Mouse (Mus musculus) embryonic facial prominence, embryonic 14.5 days (tissue): ENCODE results near the gene Spata9. TPM values are rescaled to one million over a fixed set of nuclear protein-coding genes. Genes with fewer than 3 reads are reported as not detected.
A peak's percentile ranks its signal among the peaks of the same experiment; 100 is the strongest.

ENCODE experiments used
- ATAC-seq: fragments of 200-750 bp; cut with Nextera tagmentation; 2 replicates; pipeline ENCODE4 v1.8.0; 2017; ENCODE audit warnings: low read depth, moderate number of reproducible peaks, moderate TSS enrichment
- DNase-seq: peaks from one replicate; pipeline ENCODE4 v3.0.0-alpha.2; 2015; ENCODE audit warnings: low spot score
- H3K27ac ChIP-seq: fragments of 300-500 bp; sonication (generic); replicated peaks from 2 replicates; pipeline ENCODE4 v1.5.1; 2014; ENCODE audit warnings: low read depth, mild to moderate bottlenecking, low read length, moderate library complexity
- H3K27me3 ChIP-seq: fragments of 300-500 bp; sonication (generic); replicated peaks from 2 replicates; pipeline ENCODE4 v1.6.1; 2014; ENCODE audit warnings: low read length; ENCODE audit not compliant: control insufficient read depth, insufficient read depth
- H3K36me3 ChIP-seq: fragments of 300-500 bp; sonication (generic); 2 replicates; pipeline ENCODE4 v1.6.1; 2014; ENCODE audit warnings: low read length, mixed read lengths; ENCODE audit not compliant: control insufficient read depth, insufficient read depth
- H3K4me1 ChIP-seq: fragments of 300-500 bp; sonication (generic); 2 replicates; pipeline ENCODE4 v1.6.1; 2014; ENCODE audit warnings: antibody characterized with exemption, low read length; ENCODE audit not compliant: control insufficient read depth, insufficient read depth
- H3K4me2 ChIP-seq: fragments of 300-500 bp; sonication (generic); 2 replicates; pipeline ENCODE4 v1.6.1; 2014; ENCODE audit warnings: low read depth, mild to moderate bottlenecking, low read length, moderate library complexity, mixed read lengths
- H3K4me3 ChIP-seq: fragments of 300-500 bp; sonication (generic); 2 replicates; pipeline ENCODE4 v1.5.1; 2014; ENCODE audit warnings: low read depth, mild to moderate bottlenecking, low read length
- H3K9ac ChIP-seq: fragments of 300-500 bp; sonication (generic); 2 replicates; pipeline ENCODE4 v1.6.1; 2014; ENCODE audit warnings: low read depth, mild to moderate bottlenecking, low read length, moderate library complexity, mixed read lengths
- H3K9me3 ChIP-seq: fragments of 300-500 bp; sonication (generic); 2 replicates; pipeline ENCODE4 v1.6.1; 2016; ENCODE audit warnings: low read length; ENCODE audit not compliant: control insufficient read depth
- WGBS: fragments of 180-500 bp; shearing (Covaris S2); extraction: QIAGEN DNeasy Blood & Tissue Kit; methylation state at CpG from one replicate; pipeline ENCODE4 v1.1.7; 2014; 5-methylcytosine and 5-hydroxymethylcytosine counted together
- polyA plus RNA-seq: library from polyadenylated mRNA; unstranded; fragments of >200 nt; fragmentation: Nextera tagmentation; extraction: Ambion mirVana; gene quantifications from 2 replicates; pipeline ENCODE4 v1.2.1, GENCODE M21; 2014

The Spata9 gene
- polyA plus RNA-seq, 1 experiment from 2014 or later, result 0.93 TPM

- ATAC-seq (peak; percentile 100), DNase-seq (peak; percentile 99)
- H3K9me3 ChIP-seq, result no peaks in the 10 kb centered on the region
- no peaks in the 10 kb centered on the region for H3K27me3 ChIP-seq
- no peaks in the 10 kb centered on the region for H3K36me3 ChIP-seq
- under 1% methylated on average over 50 of the region's 50 CpGs for WGBS
- peak within 1 kb of the TSS; percentile 62 for H3K4me3 ChIP-seq
- peak within 1 kb of the TSS; percentile 57 for H3K4me2 ChIP-seq
- peak within 1 kb of the TSS; percentile 89 for H3K9ac ChIP-seq
- peak within 1 kb of the TSS; percentile 93 for H3K27ac ChIP-seq
- peaks cover 8% of the 10 kb centered on the region; the same call in 1 of the 2 replicates for H3K4me1 ChIP-seq
Measured at GRCm38 (mm10) chr13:76017974-76018843, 51.3 kb downstream of the Spata9 start, which contains the start of gene Rfesd. TSS of gene Rfesd (minus strand) at chr13:76018719.

DNA sequence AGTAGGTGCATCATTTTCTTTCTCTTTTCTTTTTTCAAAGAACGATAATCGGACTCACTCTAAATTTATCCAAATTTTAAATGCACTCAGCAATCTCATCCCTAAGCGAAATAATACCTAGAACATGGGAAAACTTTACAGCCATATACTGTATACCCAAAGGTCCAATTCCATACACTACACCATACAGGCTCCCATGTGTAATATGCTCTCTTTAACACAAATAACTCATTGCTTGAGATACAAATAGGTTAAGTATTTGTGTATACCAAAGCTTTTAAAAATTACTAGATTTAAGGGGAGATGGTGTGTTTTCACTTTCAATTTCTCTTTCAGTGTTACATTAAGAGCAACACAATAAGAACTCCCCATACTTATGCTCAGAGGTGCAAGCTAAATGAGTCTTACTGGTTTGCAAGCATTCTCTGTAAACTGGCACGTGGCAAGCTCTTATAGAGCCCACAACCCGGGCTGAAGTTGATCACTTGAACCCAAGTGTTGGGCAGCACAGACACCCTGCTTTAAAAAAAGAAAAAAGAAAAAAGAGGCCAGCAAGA lies 52.0 kb downstream of the Spata9 start:
- peaks cover 8% of the 10 kb centered on the region; the same call in 1 of the 2 replicates for H3K4me1 ChIP-seq
- WGBS, result 45% methylated on average over 5 of the region's 5 CpGs
- peak overlapping the region; percentile 2; the same call in 1 of the 2 replicates for H3K9ac ChIP-seq
- peak overlapping the region; percentile 62 for H3K4me3 ChIP-seq
- H3K27me3 ChIP-seq, result no peaks in the 10 kb centered on the region
- H3K4me2 ChIP-seq, result peak overlapping the region; percentile 57
- DNase-seq (no peak), ATAC-seq (peak; percentile 58)
- H3K27ac ChIP-seq, result no peak overlapping the region
- H3K9me3 ChIP-seq, result no peaks in the 10 kb centered on the region
- no peaks in the 10 kb centered on the region for H3K36me3 ChIP-seq

DNA sequence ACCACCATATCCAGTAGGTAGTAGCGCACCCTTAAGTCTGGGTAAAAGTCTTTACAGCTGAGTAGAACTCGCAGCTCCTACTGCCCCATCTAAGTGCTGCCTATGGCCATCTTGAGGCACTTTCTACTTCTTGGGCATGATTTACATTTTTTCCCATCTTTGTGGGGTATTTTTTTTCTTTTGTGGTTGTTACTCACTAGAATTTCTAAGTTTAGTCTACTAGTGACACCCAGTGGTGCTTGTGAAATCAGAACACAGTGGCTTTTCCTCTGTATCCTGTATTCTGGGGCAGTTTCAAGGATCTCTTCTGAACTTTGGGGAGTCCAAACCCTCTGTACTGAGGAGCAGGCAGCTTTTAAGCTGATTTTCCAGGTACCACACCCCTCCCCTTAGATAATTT lies 54.8 kb downstream of the Spata9 start:
- H3K9ac ChIP-seq, result no peak overlapping the region
- H3K27me3 ChIP-seq, result no peaks in the 10 kb centered on the region
- H3K36me3 ChIP-seq, result no peaks in the 10 kb centered on the region
- DNase-seq, result peak; percentile 57
- no peak overlapping the region for H3K4me2 ChIP-seq
- no peak for ATAC-seq
- 92% methylated on average over 2 of the region's 2 CpGs for WGBS
- H3K4me1 ChIP-seq, result peaks cover 8% of the 10 kb centered on the region; the same call in 1 of the 2 replicates
- H3K27ac ChIP-seq, result no peak overlapping the region
- no peaks in the 10 kb centered on the region for H3K9me3 ChIP-seq
- H3K4me3 ChIP-seq, result no peak overlapping the region

DNA sequence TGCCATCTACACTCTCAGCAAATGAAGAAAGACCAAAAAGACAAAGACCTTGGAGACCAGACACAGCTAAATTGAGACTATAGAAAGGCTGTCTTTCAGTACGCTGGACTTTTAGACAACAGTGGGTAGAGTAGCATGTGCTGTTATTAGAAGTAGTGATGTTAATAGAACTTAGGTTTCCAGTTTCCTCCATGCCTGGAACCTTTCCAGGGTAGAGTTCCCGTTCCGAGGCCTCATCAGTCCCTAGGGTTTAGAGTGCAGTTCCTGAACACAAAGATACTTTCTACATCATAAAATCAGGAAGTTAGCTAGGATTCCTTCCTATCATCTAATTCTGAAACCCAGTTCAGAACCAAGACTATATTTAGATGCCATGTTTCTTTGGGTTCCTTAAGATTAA lies 57.6 kb downstream of the Spata9 start:
- 55% methylated on average over 3 of the region's 3 CpGs for WGBS
- Histone ChIP-seq H3K9me3 (no peaks in the 10 kb centered on the region), H3K4me3 (no peak overlapping the region), H3K4me2 (no peak overlapping the region), H3K4me1 (no peaks in the 10 kb centered on the region), H3K9ac (no peak overlapping the region), H3K27me3 (no peaks in the 10 kb centered on the region), H3K36me3 (no peaks in the 10 kb centered on the region), H3K27ac (no peak overlapping the region)
- ATAC-seq, result no peak
- no peak for DNase-seq

DNA sequence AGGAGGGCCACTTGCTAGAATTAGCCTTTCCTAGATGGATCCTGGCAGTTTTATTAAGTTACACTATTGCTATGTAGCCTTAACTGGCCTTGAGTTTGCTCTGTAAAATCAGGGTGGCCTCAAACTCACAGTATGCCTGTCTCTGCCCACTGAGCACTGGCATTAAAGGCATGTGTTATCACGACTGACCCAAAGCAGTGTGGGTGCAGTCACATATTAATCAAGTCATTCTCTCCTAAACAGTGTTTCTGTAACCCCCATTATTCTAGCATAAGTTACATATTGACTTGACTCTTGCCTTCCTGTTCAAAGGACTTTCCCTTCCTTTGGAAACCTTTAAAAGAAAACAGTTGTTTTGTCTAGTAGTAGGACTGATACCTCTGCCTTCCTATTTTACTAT lies 75.5 kb downstream of the Spata9 start:
- Histone ChIP-seq H3K27ac (no peak overlapping the region), H3K36me3 (no peaks in the 10 kb centered on the region), H3K27me3 (no peaks in the 10 kb centered on the region), H3K4me3 (no peak overlapping the region), H3K9ac (no peak overlapping the region), H3K4me1 (no peaks in the 10 kb centered on the region), H3K9me3 (peaks cover 5% of the 10 kb centered on the region; the same call in 1 of the 2 replicates), H3K4me2 (no peak overlapping the region)
- DNase-seq (no peak), ATAC-seq (no peak)
- WGBS, result 50% methylated on average over 1 of the region's 1 CpGs

GRCm38 (mm10) chr13:76044971-76045370 lies 78.0 kb downstream of the Spata9 start:
- Histone ChIP-seq H3K27me3 (no peaks in the 10 kb centered on the region), H3K4me1 (no peaks in the 10 kb centered on the region), H3K36me3 (no peaks in the 10 kb centered on the region), H3K9ac (no peak overlapping the region), H3K9me3 (peaks cover 4% of the 10 kb centered on the region; the same call in 1 of the 2 replicates), H3K4me3 (no peak overlapping the region), H3K27ac (no peak overlapping the region), H3K4me2 (no peak overlapping the region)
- ATAC-seq (no peak), DNase-seq (no peak)

Other genes with a start within 250 kb of the Spata9 start
- 38.0 and 41.7 TPM in 2 replicates for gene Glrx, start 127.3 kb upstream of the Spata9 start, polyA plus RNA-seq
- 43.0 and 47.6 TPM in 2 replicates for gene Rhobtb3, start 23.2 kb upstream of the Spata9 start, polyA plus RNA-seq
- 16.6 and 19.3 TPM in 2 replicates for gene Rfesd, start 51.6 kb downstream of the Spata9 start, polyA plus RNA-seq
- 0.31 and 0.46 TPM in 2 replicates for gene Gpr150, start 89.8 kb downstream of the Spata9 start, polyA plus RNA-seq
- gene Arsk, start 131.5 kb downstream of the Spata9 start, polyA plus RNA-seq, result 10.5 and 11.4 TPM in 2 replicates
- gene Ttc37, start 131.6 kb downstream of the Spata9 start, polyA plus RNA-seq, result 19.6 and 20.9 TPM in 2 replicates